8 mouse cellular contexts compared by ENCODE assay signal in genomic region chr5:140419442-140420080, GRCm38 (mm10). TPM values are rescaled to one million over a fixed set of nuclear protein-coding genes. Genes with fewer than 3 reads are reported as not detected.
A peak's percentile ranks its signal among the peaks of the same experiment; 100 is the strongest.
DNase-seq lines count a peak whose midpoint lies in the region; ATAC-seq and TF ChIP-seq lines count a peak whose summit lies in the region.

No protein-coding gene starts in this region.

- peak; percentile 42; the same call in 1 of the 2 replicates for ATAC-seq in embryonic facial prominence, embryonic 14.5 days (ENCODE audit: low read depth)
- ATAC-seq in midbrain, embryonic 14.5 days (ENCODE audit: low FRiP score, low TSS enrichment) = peak; percentile 38; the same call in 1 of the 2 replicates

- H3K4me2 ChIP-seq in embryonic facial prominence, embryonic 14.5 days (ENCODE audit: low read depth, low read length) = peak overlapping the region; percentile 78
- peak overlapping the region; percentile 91 for H3K4me2 ChIP-seq in midbrain, embryonic 14.5 days (ENCODE audit: low read length)

- WGBS in lung, adult 2 months = under 1% methylated on average over 62 of the region's 62 CpGs
- under 1% methylated on average over 40 of the region's 62 CpGs for WGBS in embryonic facial prominence, embryonic 14.5 days
- under 1% methylated on average over 62 of the region's 62 CpGs for WGBS in limb, embryonic 10.5 days
- under 1% methylated on average over 62 of the region's 62 CpGs for WGBS in midbrain, embryonic 14.5 days

- H3K27ac ChIP-seq in embryonic facial prominence, embryonic 14.5 days (replicated peaks; ENCODE audit: low read depth, low read length) = peak overlapping the region; percentile 98
- H3K27ac ChIP-seq in limb, embryonic 10.5 days = peak overlapping the region; percentile 98
- H3K27ac ChIP-seq in midbrain, embryonic 14.5 days (replicated peaks; ENCODE audit: low read depth, low read length) = peak overlapping the region; percentile 88

- peaks cover 7% of the 10 kb centered on the region; the same call in 1 of the 2 replicates for H3K4me1 ChIP-seq in lung, adult 2 months (ENCODE audit: control insufficient read depth, insufficient read depth, low read length)
- peaks cover 12% of the 10 kb centered on the region for H3K4me1 ChIP-seq in embryonic facial prominence, embryonic 14.5 days (ENCODE audit: control insufficient read depth, insufficient read depth, low read length)
- H3K4me1 ChIP-seq in limb, embryonic 10.5 days = peaks cover 21% of the 10 kb centered on the region
- peaks cover 19% of the 10 kb centered on the region for H3K4me1 ChIP-seq in midbrain, embryonic 14.5 days (ENCODE audit: control insufficient read depth, insufficient read depth, low read length)

- H3K9me3 ChIP-seq in embryonic facial prominence, embryonic 14.5 days (ENCODE audit: control insufficient read depth, low read length) = no peaks in the 10 kb centered on the region
- H3K9me3 ChIP-seq in limb, embryonic 10.5 days (replicated peaks) = no peaks in the 10 kb centered on the region
- no peaks in the 10 kb centered on the region for H3K9me3 ChIP-seq in midbrain, embryonic 14.5 days (ENCODE audit: control insufficient read depth, low read length)

- peak overlapping the region; percentile 97 for H3K9ac ChIP-seq in embryonic facial prominence, embryonic 14.5 days (ENCODE audit: low read depth, low read length)
- H3K9ac ChIP-seq in midbrain, embryonic 14.5 days (replicated peaks; ENCODE audit: low read length) = peak overlapping the region; percentile 92

- no peak for TF ChIP-seq POLR2A in lung, adult 2 months (IDR thresholded peaks at IDR 0.05; ENCODE audit: borderline replicate concordance, extremely low read depth, low read depth, low read length)

- no peak for TF ChIP-seq CTCF in lung, adult 2 months (IDR thresholded peaks at IDR 0.05; ENCODE audit: insufficient read depth, low read length)

- peak overlapping the region; percentile 90 for H3K4me3 ChIP-seq in lung, adult 2 months (replicated peaks; ENCODE audit: extremely low read depth, low read depth, low read length)
- peak overlapping the region; percentile 100 for H3K4me3 ChIP-seq in embryonic facial prominence, embryonic 14.5 days (ENCODE audit: low read depth, low read length)
- H3K4me3 ChIP-seq in limb, embryonic 10.5 days = peak overlapping the region; percentile 98
- H3K4me3 ChIP-seq in midbrain, embryonic 14.5 days (replicated peaks; ENCODE audit: low read depth, low read length) = peak overlapping the region; percentile 100

- DNase-seq in adrenal gland, postnatal 36 days = peak; percentile 49 to 63
- no peak for DNase-seq in adrenal gland, adult 8-10 months
- peak; percentile 15 for DNase-seq in lung, adult 2 months
- no peak for DNase-seq in lung, postnatal 4 days
- peak; percentile 10 for DNase-seq in embryonic facial prominence, embryonic 14.5 days (ENCODE audit: low spot score)
- no peak for DNase-seq in limb, embryonic 10.5 days (ENCODE audit: low spot score)
- no peak for DNase-seq in midbrain, embryonic 14.5 days
- no peak for DNase-seq in layer of hippocampus, postnatal 36 days

- H3K27me3 ChIP-seq in embryonic facial prominence, embryonic 14.5 days (replicated peaks; ENCODE audit: control insufficient read depth, insufficient read depth, low read length) = no peaks in the 10 kb centered on the region
- no peaks in the 10 kb centered on the region for H3K27me3 ChIP-seq in limb, embryonic 10.5 days (ENCODE audit: low read depth, poor library complexity, severe bottlenecking)
- no peaks in the 10 kb centered on the region for H3K27me3 ChIP-seq in midbrain, embryonic 14.5 days (ENCODE audit: control insufficient read depth, insufficient read depth, low read length)

- H3K36me3 ChIP-seq in embryonic facial prominence, embryonic 14.5 days (ENCODE audit: control insufficient read depth, insufficient read depth, low read length) = 0 out of 2 replicates have a peak, but pooled peaks cover 12% of the 10 kb centered on the region
- peaks cover 40% of the 10 kb centered on the region for H3K36me3 ChIP-seq in limb, embryonic 10.5 days
- H3K36me3 ChIP-seq in midbrain, embryonic 14.5 days (ENCODE audit: control insufficient read depth, insufficient read depth, low read length) = peaks cover 7% of the 10 kb centered on the region

RNA-seq across cellular contexts. Expression of gene Eif3b, which starts 0.4 kb away (rescaled TPM):
- total RNA-seq in adrenal gland, postnatal 36 days (2021) = 100 to 1,000 TPM; 175 to 197 TPM
- 100 to 1,000 TPM; 162 to 201 (median 183) TPM for total RNA-seq in adrenal gland, adult 8-10 months (2022)
- 83.0 and 86.2 TPM in 2 replicates for polyA plus RNA-seq in lung, adult 2 months (2012; rRNA removed)
- polyA plus RNA-seq in embryonic facial prominence, embryonic 14.5 days (2014; fragmentation: Nextera tagmentation; extraction: Ambion mirVana) = 130 and 143 TPM in 2 replicates
- 201 and 231 TPM in 2 replicates for polyA plus RNA-seq in limb, embryonic 10.5 days (2016; fragmentation: Nextera tagmentation; extraction: Ambion mirVana)
- polyA plus RNA-seq in midbrain, embryonic 14.5 days (2014; fragmentation: Nextera tagmentation; extraction: Ambion mirVana) = 77.8 and 90.6 TPM in 2 replicates
- total RNA-seq in layer of hippocampus, postnatal 36 days (2021) = 10 to 100 TPM; 89.9 to 95.7 TPM

RNA-seq across cellular contexts. Expression of gene Gm4869, which starts 25.9 kb away (rescaled TPM):
- under 1 TPM in 1 of 2 experiments, not detected in 1; 0.16 TPM for total RNA-seq in adrenal gland, postnatal 36 days (2021)
- under 1 TPM in 3 of 4 experiments, not detected in 1; 0.15 to 0.24 (median 0.22) TPM for total RNA-seq in adrenal gland, adult 8-10 months (2022)
- 0.05 TPM in 1 of 2 replicates, not detected in the other for polyA plus RNA-seq in lung, adult 2 months (2012; rRNA removed)
- polyA plus RNA-seq in embryonic facial prominence, embryonic 14.5 days (2014; fragmentation: Nextera tagmentation; extraction: Ambion mirVana) = 0.06 and 0.07 TPM in 2 replicates
- not detected in 2 replicates for polyA plus RNA-seq in limb, embryonic 10.5 days (2016; fragmentation: Nextera tagmentation; extraction: Ambion mirVana)
- polyA plus RNA-seq in midbrain, embryonic 14.5 days (2014; fragmentation: Nextera tagmentation; extraction: Ambion mirVana) = not detected in 2 replicates
- total RNA-seq in layer of hippocampus, postnatal 36 days (2021) = not detected

RNA-seq across cellular contexts. Expression of gene Snx8, which starts 30.5 kb away (rescaled TPM):
- 10 to 100 TPM; 16.7 to 20.7 TPM for total RNA-seq in adrenal gland, postnatal 36 days (2021)
- 10 to 100 TPM; 14.8 to 21.0 (median 18.5) TPM for total RNA-seq in adrenal gland, adult 8-10 months (2022)
- polyA plus RNA-seq in lung, adult 2 months (2012; rRNA removed) = 18.7 and 20.0 TPM in 2 replicates
- polyA plus RNA-seq in embryonic facial prominence, embryonic 14.5 days (2014; fragmentation: Nextera tagmentation; extraction: Ambion mirVana) = 10.7 and 11.2 TPM in 2 replicates
- 22.4 and 25.4 TPM in 2 replicates for polyA plus RNA-seq in limb, embryonic 10.5 days (2016; fragmentation: Nextera tagmentation; extraction: Ambion mirVana)
- 13.4 and 19.4 TPM in 2 replicates for polyA plus RNA-seq in midbrain, embryonic 14.5 days (2014; fragmentation: Nextera tagmentation; extraction: Ambion mirVana)
- total RNA-seq in layer of hippocampus, postnatal 36 days (2021) = 10 to 100 TPM; 11.4 to 11.6 TPM

Comparison
In these comparisons a context has a peak if more than half of its experiments do, and no peak if none do; other contexts are left out.
1. DNase-seq: peak in adrenal gland, postnatal 36 days (2 of 2), lung, adult 2 months (single experiment) and embryonic facial prominence, embryonic 14.5 days (single experiment); none in adrenal gland, adult 8-10 months (single experiment), lung, postnatal 4 days (0 of 2), limb, embryonic 10.5 days (single experiment), midbrain, embryonic 14.5 days (single experiment) and layer of hippocampus, postnatal 36 days (0 of 2).
2. Peak in every context shown above with its lines, with median percentiles within 50 percentile points of each other: H3K4me3 ChIP-seq and H3K27ac ChIP-seq.